Mouse (Mus musculus) kidney, postnatal 14 days (tissue): ENCODE measurements around the gene Glipr1l1.
"Not testable (repeated sequence)": the region's sequence is repeated elsewhere in the genome, so short reads cannot be mapped to it uniquely, and the experiment has no call there.

Experiments
- DNase-seq: peaks from one replicate; pipeline ENCODE4 v3.0.0; 2022; ENCODE audit warnings: mixed read lengths

The Glipr1l1 gene

GRCm38 (mm10) chr10:112059702-112060582 lies at the start of gene Glipr1l1:
Glipr1l1 (plus strand) TSS chr10:112060189.
- peak; percentile 71 for DNase-seq

GRCm38 (mm10) chr10:112023585-112023984 lies 36.4 kb upstream of the Glipr1l1 start:
- DNase-seq: no peak

- DNase-seq: not testable (repeated sequence)
Measured at GRCm38 (mm10) chr10:112028689-112029088, 31.3 kb upstream of the Glipr1l1 start.

- DNase-seq: not testable (repeated sequence)
Measured at GRCm38 (mm10) chr10:112043523-112043922, 16.5 kb upstream of the Glipr1l1 start.

- DNase-seq: not testable (repeated sequence)
Measured at GRCm38 (mm10) chr10:112044283-112044682, 15.7 kb upstream of the Glipr1l1 start.

GRCm38 (mm10) chr10:112051220-112051619 lies 8.8 kb upstream of the Glipr1l1 start:
- no peak for DNase-seq

- peak; percentile 5 for DNase-seq
Measured at GRCm38 (mm10) chr10:112051956-112052355, 8.0 kb upstream of the Glipr1l1 start.

GRCm38 (mm10) chr10:112060583-112060934 lies 570 bp downstream of the Glipr1l1 start:
- DNase-seq: not testable (repeated sequence)

- DNase-seq: no peak
Measured at GRCm38 (mm10) chr10:112080044-112080443, 20.1 kb downstream of the Glipr1l1 start.

GRCm38 (mm10) chr10:112083157-112083556 lies 23.2 kb downstream of the Glipr1l1 start, which contains the start of gene Glipr1l2:
Glipr1l2 (plus strand) TSS chr10:112083354.
- no peak for DNase-seq

GRCm38 (mm10) chr10:112105785-112106184 lies 45.8 kb downstream of the Glipr1l1 start:
- peak; percentile 49 for DNase-seq

- no peak for DNase-seq
Measured at GRCm38 (mm10) chr10:112110401-112110800, 50.4 kb downstream of the Glipr1l1 start.

- not testable (repeated sequence) for DNase-seq
Measured at GRCm38 (mm10) chr10:112125090-112125489, 65.1 kb downstream of the Glipr1l1 start.

GRCm38 (mm10) chr10:112127682-112128230 lies 67.8 kb downstream of the Glipr1l1 start:
- DNase-seq: not testable (repeated sequence)
